Mouse (Mus musculus) lung, postnatal 0 days (tissue): ENCODE results near the gene Rps6ka5.

Experiments
- CTCF ChIP-seq: IDR thresholded peaks from 2 replicates; pipeline ENCODE4 v1.5.1; 2016; ENCODE audit warnings: antibody characterized with exemption, mild to moderate bottlenecking
- EP300 ChIP-seq: IDR thresholded peaks from 2 replicates; pipeline ENCODE4 v1.6.1; 2016; ENCODE audit warnings: antibody characterized with exemption, mild to moderate bottlenecking, control low read depth

- TF ChIP-seq CTCF (no peak), EP300 (no peak)
These were observed 206.5 kb downstream of the Rps6ka5 start for GRCm38 (mm10) chr12:100520077-100520793.
